Mouse (Mus musculus) embryonic fibroblast, embryonic 13.5 days (primary cell): ENCODE data around the gene Camkk2. TPM values are rescaled to one million over a fixed set of nuclear protein-coding genes. Genes with fewer than 3 reads are reported as not detected.

ENCODE experiments used
- H3K27ac ChIP-seq: 2 replicates; pipeline ENCODE4 v1.5.1; 2012; ENCODE audit warnings: low read length, control low read depth, inconsistent platforms; ENCODE audit not compliant: insufficient read depth
- H3K4me1 ChIP-seq: 2 replicates; pipeline ENCODE4 v1.6.1; 2011; ENCODE audit warnings: low read length; ENCODE audit not compliant: control insufficient read depth, insufficient read depth
- H3K4me3 ChIP-seq: 2 replicates; pipeline ENCODE4 v1.5.1; 2011; ENCODE audit warnings: mild to moderate bottlenecking, control low read depth, low read length; ENCODE audit not compliant: insufficient read depth
- CTCF ChIP-seq: IDR thresholded peaks from 2 replicates; pipeline ENCODE4 v1.5.1; 2011; ENCODE audit warnings: mild to moderate bottlenecking, control low read depth, low read length, moderate library complexity, borderline replicate concordance; ENCODE audit not compliant: insufficient read depth
- POLR2A ChIP-seq: IDR thresholded peaks from 2 replicates; pipeline ENCODE4 v1.6.1; 2011; ENCODE audit warnings: low read depth, mild to moderate bottlenecking, control low read depth, low read length, moderate library complexity
- polyA plus RNA-seq: library from polyadenylated mRNA; stranded (reverse); fragments of >200 nt; gene quantifications from 2 replicates; pipeline ENCODE4 v1.2.4, GENCODE M21; 2011; ENCODE audit warnings: low read depth; ENCODE audit not compliant: missing spikeins, insufficient read length

The Camkk2 gene
- polyA plus RNA-seq, 1 experiment = 22.7 TPM

GRCm38 (mm10) chr5:122704571-122704970 lies 74.6 kb downstream of the Camkk2 start:
- TF ChIP-seq CTCF = no peak
- no peak for TF ChIP-seq POLR2A
- Histone ChIP-seq H3K4me3 (no peak overlapping the region), H3K27ac (no peak overlapping the region)

GRCm38 (mm10) chr5:122703574-122703973 lies 75.6 kb downstream of the Camkk2 start:
- TF ChIP-seq POLR2A (no peak), CTCF (no peak)
- no peaks in the 10 kb centered on the region; the same call in 1 of the 2 replicates for H3K4me1 ChIP-seq
- H3K27ac ChIP-seq = no peak overlapping the region
- no peak overlapping the region for H3K4me3 ChIP-seq

More at GRCm38 (mm10) chr5:122704571-122704970, 74.6 kb downstream of the Camkk2 start:
- no peaks in the 10 kb centered on the region; the same call in 1 of the 2 replicates for H3K4me1 ChIP-seq

DNA sequence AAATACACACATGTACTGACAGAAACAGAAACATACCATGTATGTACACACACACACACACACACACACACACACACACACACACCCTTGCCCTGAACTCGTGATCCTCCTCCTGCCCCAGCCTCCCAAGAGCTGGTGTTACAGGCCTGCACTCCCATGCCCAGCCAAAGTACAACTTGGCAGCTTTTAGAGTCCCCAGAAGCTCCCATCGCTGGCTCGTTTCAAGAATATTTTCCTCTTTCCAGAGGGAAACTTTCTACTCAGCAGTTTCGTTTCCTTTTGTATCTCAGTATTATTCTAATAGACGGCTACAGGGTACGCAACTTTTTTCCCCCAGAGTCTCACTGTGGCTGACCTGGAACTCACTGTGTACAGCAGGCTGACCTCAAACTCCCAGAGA lies 77.1 kb downstream of the Camkk2 start:
- no peaks in the 10 kb centered on the region for H3K4me1 ChIP-seq
- H3K4me3 ChIP-seq = no peak overlapping the region
- H3K27ac ChIP-seq = no peak overlapping the region
- no peak for TF ChIP-seq CTCF
- no peak for TF ChIP-seq POLR2A

- no peak for TF ChIP-seq CTCF
- TF ChIP-seq POLR2A = no peak
- Histone ChIP-seq H3K4me1 (no peaks in the 10 kb centered on the region), H3K27ac (no peak overlapping the region), H3K4me3 (no peak overlapping the region)
Measured at GRCm38 (mm10) chr5:122700837-122701212, 78.4 kb downstream of the Camkk2 start.

DNA sequence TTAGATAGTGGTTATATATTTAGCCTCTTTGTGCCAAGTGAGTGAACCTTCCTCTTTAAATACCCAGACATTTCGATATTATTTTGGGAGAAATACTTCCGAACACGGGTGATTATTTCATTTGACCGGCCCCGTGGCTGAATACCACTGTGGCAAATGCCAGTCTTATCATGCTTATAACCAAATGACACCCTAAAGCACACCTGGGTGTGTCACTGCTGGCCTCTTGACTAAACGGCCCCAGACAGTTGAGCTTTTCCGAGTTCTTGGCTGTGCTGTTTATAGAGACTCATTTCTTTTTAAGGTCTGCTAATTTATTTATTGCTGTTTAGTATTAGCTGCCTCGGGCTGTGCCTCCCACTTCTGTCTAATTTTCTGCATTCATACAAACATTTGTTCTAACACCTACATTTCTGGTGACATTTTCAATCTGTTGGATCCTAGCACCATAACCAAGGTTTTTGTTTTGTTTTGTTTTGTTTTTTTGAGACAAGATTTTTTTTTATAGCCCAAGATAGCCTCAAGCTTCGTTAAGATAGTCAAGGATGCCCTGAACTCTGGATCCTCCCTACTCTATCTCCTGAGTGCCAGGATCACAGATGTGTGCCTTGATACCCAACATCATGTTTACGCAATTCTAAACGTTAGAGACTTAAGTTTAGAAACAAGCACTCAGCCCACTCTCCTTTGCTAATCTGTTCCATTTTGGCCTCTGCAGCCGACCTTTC lies 78.9 kb downstream of the Camkk2 start:
- Histone ChIP-seq H3K4me1 (no peaks in the 10 kb centered on the region), H3K27ac (no peak overlapping the region)
- no peak for TF ChIP-seq POLR2A
- no peak for TF ChIP-seq CTCF

GRCm38 (mm10) chr5:122698701-122699060 lies 80.5 kb downstream of the Camkk2 start:
- no peaks in the 10 kb centered on the region for H3K4me1 ChIP-seq
- H3K27ac ChIP-seq = no peak overlapping the region
- TF ChIP-seq POLR2A (no peak), CTCF (no peak)
- H3K4me3 ChIP-seq = no peak overlapping the region

More for the DNA sequence above, 78.9 kb downstream of the Camkk2 start:
- H3K4me3 ChIP-seq = no peak overlapping the region

DNA sequence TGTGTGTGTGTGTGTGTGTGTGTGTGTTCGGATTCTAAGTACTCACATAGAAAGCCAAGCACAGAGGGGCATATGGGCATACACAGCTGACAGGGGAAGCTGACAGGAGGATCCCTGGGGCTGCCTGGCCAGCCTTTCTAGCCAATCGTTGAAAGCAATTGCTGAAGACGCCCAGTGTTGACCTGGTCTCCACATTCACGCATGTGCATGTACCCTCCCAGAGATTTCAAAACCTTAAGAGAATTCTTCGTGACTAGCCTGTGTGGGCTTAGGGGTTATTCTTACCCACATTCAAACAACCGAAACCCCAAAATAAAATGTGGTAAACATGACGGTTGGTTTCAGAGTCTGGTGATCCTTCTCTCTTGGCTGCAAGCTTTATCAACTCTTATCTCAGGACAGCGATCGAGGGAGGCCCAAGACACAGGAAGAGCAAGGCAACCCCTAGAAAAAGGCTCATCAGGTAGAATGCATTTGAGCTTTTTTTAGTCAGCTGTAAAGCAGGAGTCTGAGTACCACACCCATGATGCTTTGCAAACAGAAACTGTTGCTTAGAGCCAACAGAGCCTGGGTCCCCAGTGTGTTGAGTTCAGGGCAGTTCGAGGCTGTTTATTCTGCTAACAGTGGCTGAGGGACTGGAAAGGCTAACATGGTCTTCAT lies 81.0 kb downstream of the Camkk2 start:
- TF ChIP-seq POLR2A = no peak
- no peak for TF ChIP-seq CTCF
- Histone ChIP-seq H3K4me1 (no peaks in the 10 kb centered on the region), H3K27ac (no peak overlapping the region), H3K4me3 (no peak overlapping the region)

GRCm38 (mm10) chr5:122695516-122695915 lies 83.7 kb downstream of the Camkk2 start:
- H3K4me3 ChIP-seq = no peak overlapping the region
- no peak for TF ChIP-seq POLR2A
- TF ChIP-seq CTCF = no peak
- H3K27ac ChIP-seq = no peak overlapping the region
- no peaks in the 10 kb centered on the region for H3K4me1 ChIP-seq

GRCm38 (mm10) chr5:122693431-122694207 lies 85.6 kb downstream of the Camkk2 start:
- Histone ChIP-seq H3K4me3 (no peak overlapping the region), H3K27ac (peak overlapping the region; percentile 41; the same call in 1 of the 2 replicates), H3K4me1 (no peaks in the 10 kb centered on the region)
- TF ChIP-seq CTCF (no peak), POLR2A (no peak)

DNA sequence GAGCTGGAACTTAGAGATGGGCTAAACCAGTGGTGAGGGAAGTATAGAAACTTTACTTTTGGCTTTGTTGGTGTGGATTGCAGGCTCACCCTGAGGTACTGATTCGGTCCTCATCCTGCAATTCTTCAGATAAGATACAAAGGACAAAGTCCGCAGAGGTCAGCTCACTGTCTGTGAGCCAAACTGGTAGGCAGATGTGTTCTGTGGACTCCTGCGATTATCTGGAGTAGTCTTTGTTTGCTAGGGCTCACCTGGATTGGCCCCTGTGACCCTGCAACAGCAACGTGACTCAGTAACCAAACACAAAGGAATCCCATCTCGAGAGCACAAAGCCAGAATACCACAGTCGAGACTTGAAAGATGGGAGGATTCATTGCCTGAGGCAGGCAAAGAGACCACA lies 88.7 kb downstream of the Camkk2 start:
- TF ChIP-seq POLR2A (no peak), CTCF (no peak)
- no peak overlapping the region for H3K27ac ChIP-seq
- H3K4me3 ChIP-seq = no peak overlapping the region
- H3K4me1 ChIP-seq = no peaks in the 10 kb centered on the region
